Mouse (Mus musculus) midbrain, embryonic 14.5 days (tissue): Measurements from ENCODE around the gene Cdk5rap3. TPM values are rescaled to one million over a fixed set of nuclear protein-coding genes. Genes with fewer than 3 reads are reported as not detected.
A peak's percentile ranks its signal among the peaks of the same experiment; 100 is the strongest.

Experiments used
- ATAC-seq: fragments of 200-750 bp; cut with Nextera tagmentation; 2 replicates; pipeline ENCODE4 v1.8.0; 2017; ENCODE audit warnings: moderate number of reproducible peaks, moderate library complexity; ENCODE audit not compliant: low FRiP score, low TSS enrichment
- DNase-seq: peaks from one replicate; pipeline ENCODE4 v3.0.0-alpha.2; 2015
- H3K27ac ChIP-seq: fragments of 300-500 bp; sonication (generic); replicated peaks from 2 replicates; pipeline ENCODE4 v1.5.1; 2014; ENCODE audit warnings: mild to moderate bottlenecking, low read depth, low read length, moderate library complexity
- H3K27me3 ChIP-seq: fragments of 300-500 bp; sonication (generic); 2 replicates; pipeline ENCODE4 v1.6.1; 2014; ENCODE audit warnings: low read length, control low read depth, mixed read lengths; ENCODE audit not compliant: control insufficient read depth, insufficient read depth
- H3K36me3 ChIP-seq: fragments of 300-500 bp; sonication (generic); 2 replicates; pipeline ENCODE4 v1.6.1; 2014; ENCODE audit warnings: low read length, control low read depth; ENCODE audit not compliant: control insufficient read depth, insufficient read depth
- H3K4me1 ChIP-seq: fragments of 300-500 bp; sonication (generic); 2 replicates; pipeline ENCODE4 v1.6.1; 2014; ENCODE audit warnings: mild to moderate bottlenecking, antibody characterized with exemption, low read length, control low read depth; ENCODE audit not compliant: control insufficient read depth, insufficient read depth
- H3K4me2 ChIP-seq: fragments of 300-500 bp; sonication (generic); 2 replicates; pipeline ENCODE4 v1.6.1; 2014; ENCODE audit warnings: mild to moderate bottlenecking, low read length, moderate library complexity
- H3K4me3 ChIP-seq: fragments of 300-500 bp; sonication (generic); replicated peaks from 2 replicates; pipeline ENCODE4 v1.5.1; 2014; ENCODE audit warnings: low read depth, low read length
- H3K9ac ChIP-seq: fragments of 300-500 bp; sonication (generic); replicated peaks from 2 replicates; pipeline ENCODE4 v1.6.1; 2014; ENCODE audit warnings: mild to moderate bottlenecking, low read length, moderate library complexity
- H3K9me3 ChIP-seq: fragments of 300-500 bp; sonication (generic); 2 replicates; pipeline ENCODE4 v1.6.1; 2016; ENCODE audit warnings: low read length, control low read depth, mixed read lengths; ENCODE audit not compliant: control insufficient read depth
- WGBS: fragments of 180-500 bp; shearing (Covaris S2); extraction: QIAGEN DNeasy Blood & Tissue Kit; methylation state at CpG from one replicate; pipeline ENCODE4 v1.1.7; 2014; 5-methylcytosine and 5-hydroxymethylcytosine counted together
- polyA plus RNA-seq: library from polyadenylated mRNA; unstranded; fragments of >200 nt; fragmentation: Nextera tagmentation; extraction: Ambion mirVana; gene quantifications from 2 replicates; pipeline ENCODE4 v1.2.1, GENCODE M21; 2014

Cdk5rap3 gene
- polyA plus RNA-seq, 1 experiment from 2014 or later, result 85.2 TPM

- 21% methylated on average over 7 of the region's 7 CpGs for WGBS
- no peak overlapping the region for H3K4me3 ChIP-seq
- H3K27ac ChIP-seq, result no peak overlapping the region
- no peaks in the 10 kb centered on the region for H3K27me3 ChIP-seq
- peak; percentile 71 for ATAC-seq
- DNase-seq, result peak; percentile 93
- peaks cover 31% of the 10 kb centered on the region for H3K4me1 ChIP-seq
- no peaks in the 10 kb centered on the region for H3K9me3 ChIP-seq
- peaks cover 43% of the 10 kb centered on the region for H3K36me3 ChIP-seq
- no peak overlapping the region for H3K4me2 ChIP-seq
- no peak overlapping the region for H3K9ac ChIP-seq
Observed at GRCm38 (mm10) chr11:96910003-96910402, 6.3 kb downstream of the Cdk5rap3 start.

- no peak for ATAC-seq
- no peaks in the 10 kb centered on the region for H3K27me3 ChIP-seq
Observed at GRCm38 (mm10) chr11:96908594-96908993, 7.7 kb downstream of the Cdk5rap3 start.

GRCm38 (mm10) chr11:96906431-96907161 is 9.7 kb downstream of the Cdk5rap3 start:
- ATAC-seq, result no peak
- no peak for DNase-seq
- H3K27ac ChIP-seq, result peak overlapping the region; percentile 71
- H3K4me2 ChIP-seq, result no peak overlapping the region
- H3K9ac ChIP-seq, result no peak overlapping the region; the same call in 1 of the 2 replicates
- no peak overlapping the region for H3K4me3 ChIP-seq
- H3K27me3 ChIP-seq, result no peaks in the 10 kb centered on the region
- no peaks in the 10 kb centered on the region for H3K9me3 ChIP-seq
- peaks cover 35% of the 10 kb centered on the region for H3K36me3 ChIP-seq
- peaks cover 55% of the 10 kb centered on the region for H3K4me1 ChIP-seq
- 30% methylated on average over 15 of the region's 15 CpGs for WGBS

More at GRCm38 (mm10) chr11:96908594-96908993, 7.7 kb downstream of the Cdk5rap3 start:
- 86% methylated on average over 12 of the region's 12 CpGs for WGBS
- Histone ChIP-seq H3K4me1 (peaks cover 35% of the 10 kb centered on the region), H3K36me3 (peaks cover 43% of the 10 kb centered on the region), H3K9me3 (no peaks in the 10 kb centered on the region), H3K9ac (no peak overlapping the region; the same call in 1 of the 2 replicates), H3K4me3 (no peak overlapping the region), H3K27ac (no peak overlapping the region), H3K4me2 (no peak overlapping the region)
- DNase-seq, result no peak

- H3K4me2 ChIP-seq, result no peak overlapping the region
- H3K9ac ChIP-seq, result no peak overlapping the region
- ATAC-seq (peak; percentile 74), DNase-seq (peak; percentile 86)
- H3K9me3 ChIP-seq, result no peaks in the 10 kb centered on the region
- H3K4me1 ChIP-seq, result peaks cover 73% of the 10 kb centered on the region
- no peaks in the 10 kb centered on the region for H3K27me3 ChIP-seq
- H3K27ac ChIP-seq, result peak overlapping the region; percentile 81
- no peak overlapping the region for H3K4me3 ChIP-seq
- 4% methylated on average over 16 of the region's 16 CpGs for WGBS
- H3K36me3 ChIP-seq, result peaks cover 8% of the 10 kb centered on the region
Observed at GRCm38 (mm10) chr11:96902639-96903635, 13.4 kb downstream of the Cdk5rap3 start.

GRCm38 (mm10) chr11:96901332-96901731 is 15.0 kb downstream of the Cdk5rap3 start:
- Histone ChIP-seq H3K27ac (peak overlapping the region; percentile 43; the same call in 1 of the 2 replicates), H3K9ac (no peak overlapping the region), H3K27me3 (no peaks in the 10 kb centered on the region), H3K9me3 (no peaks in the 10 kb centered on the region), H3K36me3 (no peaks in the 10 kb centered on the region), H3K4me3 (no peak overlapping the region), H3K4me1 (peaks cover 66% of the 10 kb centered on the region), H3K4me2 (no peak overlapping the region)
- DNase-seq (no peak), ATAC-seq (no peak)
- WGBS, result 20% methylated on average over 9 of the region's 9 CpGs

GRCm38 (mm10) chr11:96899449-96900306 is 16.6 kb downstream of the Cdk5rap3 start:
- ATAC-seq, result peak; percentile 59; the same call in 1 of the 2 replicates
- peak; percentile 68 for DNase-seq
- no peak overlapping the region for H3K4me3 ChIP-seq
- H3K27me3 ChIP-seq, result no peaks in the 10 kb centered on the region
- peak overlapping the region; percentile 77 for H3K27ac ChIP-seq
- WGBS, result 18% methylated on average over 13 of the region's 13 CpGs
- peaks cover 60% of the 10 kb centered on the region for H3K4me1 ChIP-seq
- no peaks in the 10 kb centered on the region for H3K9me3 ChIP-seq
- no peaks in the 10 kb centered on the region for H3K36me3 ChIP-seq
- no peak overlapping the region for H3K9ac ChIP-seq
- peak overlapping the region; percentile 18 for H3K4me2 ChIP-seq

GRCm38 (mm10) chr11:96895886-96896285 is 20.4 kb downstream of the Cdk5rap3 start:
- no peak for DNase-seq
- ATAC-seq, result no peak
- 95% methylated on average over 4 of the region's 4 CpGs for WGBS
- Histone ChIP-seq H3K4me2 (no peak overlapping the region), H3K9ac (no peak overlapping the region), H3K9me3 (no peaks in the 10 kb centered on the region), H3K4me1 (peaks cover 40% of the 10 kb centered on the region), H3K27me3 (no peaks in the 10 kb centered on the region), H3K36me3 (no peaks in the 10 kb centered on the region), H3K4me3 (no peak overlapping the region), H3K27ac (no peak overlapping the region)
